Mouse (Mus musculus) ES-Bruce4 (cell line): ENCODE measurements around the gene Kcnmb1.

Source experiments
- CTCF ChIP-seq: IDR thresholded peaks from one replicate; pipeline ENCODE4 v1.8.1; 2011; ENCODE audit warnings: low read depth, low read length
- EP300 ChIP-seq: IDR thresholded peaks from 2 replicates; pipeline ENCODE4 v1.6.1; 2011; ENCODE audit warnings: low read depth, low read length; ENCODE audit not compliant: insufficient read depth

GRCm38 (mm10) chr11:33925778-33926177, 37.0 kb upstream of the Kcnmb1 start:
- TF ChIP-seq EP300: no peak
- no peak for TF ChIP-seq CTCF
